Mouse (Mus musculus): Measurements from ENCODE around the gene Cel. TPM values are rescaled to one million over a fixed set of nuclear protein-coding genes. Genes with fewer than 3 reads are reported as not detected.

Cel gene
- polyA plus RNA-seq, 1 experiment from 2014 or later, result 159 TPM

DNA sequence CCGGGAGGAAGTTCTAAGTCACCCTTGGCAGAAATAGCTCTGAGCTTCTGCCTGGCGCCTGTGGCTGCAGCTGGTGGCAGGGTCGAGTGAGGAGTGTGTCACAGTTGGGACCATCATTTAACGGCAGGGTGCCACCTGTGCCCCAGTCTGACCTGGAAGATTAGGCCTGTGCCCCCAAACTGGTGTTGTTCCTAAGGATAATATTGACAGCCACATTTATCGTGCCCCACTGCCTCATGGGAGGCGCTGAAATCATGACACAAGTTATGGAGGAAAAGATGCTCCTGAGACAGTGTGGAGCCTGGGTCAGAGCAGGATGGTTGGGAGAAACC lies 36.3 kb upstream of the Cel start:
- no peak overlapping the region for H3K9ac ChIP-seq
- no peaks in the 10 kb centered on the region for H3K9me3 ChIP-seq
- ATAC-seq, result no peak
- H3K36me3 ChIP-seq, result no peaks in the 10 kb centered on the region
- H3K4me2 ChIP-seq (replicated peaks), result no peak overlapping the region
- no peaks in the 10 kb centered on the region for H3K4me1 ChIP-seq (replicated peaks)
- 73% methylated on average over 6 of the region's 6 CpGs for WGBS
- H3K27me3 ChIP-seq (replicated peaks), result no peaks in the 10 kb centered on the region
- no peak overlapping the region for H3K4me3 ChIP-seq (replicated peaks)
- no peak overlapping the region for H3K27ac ChIP-seq

DNA sequence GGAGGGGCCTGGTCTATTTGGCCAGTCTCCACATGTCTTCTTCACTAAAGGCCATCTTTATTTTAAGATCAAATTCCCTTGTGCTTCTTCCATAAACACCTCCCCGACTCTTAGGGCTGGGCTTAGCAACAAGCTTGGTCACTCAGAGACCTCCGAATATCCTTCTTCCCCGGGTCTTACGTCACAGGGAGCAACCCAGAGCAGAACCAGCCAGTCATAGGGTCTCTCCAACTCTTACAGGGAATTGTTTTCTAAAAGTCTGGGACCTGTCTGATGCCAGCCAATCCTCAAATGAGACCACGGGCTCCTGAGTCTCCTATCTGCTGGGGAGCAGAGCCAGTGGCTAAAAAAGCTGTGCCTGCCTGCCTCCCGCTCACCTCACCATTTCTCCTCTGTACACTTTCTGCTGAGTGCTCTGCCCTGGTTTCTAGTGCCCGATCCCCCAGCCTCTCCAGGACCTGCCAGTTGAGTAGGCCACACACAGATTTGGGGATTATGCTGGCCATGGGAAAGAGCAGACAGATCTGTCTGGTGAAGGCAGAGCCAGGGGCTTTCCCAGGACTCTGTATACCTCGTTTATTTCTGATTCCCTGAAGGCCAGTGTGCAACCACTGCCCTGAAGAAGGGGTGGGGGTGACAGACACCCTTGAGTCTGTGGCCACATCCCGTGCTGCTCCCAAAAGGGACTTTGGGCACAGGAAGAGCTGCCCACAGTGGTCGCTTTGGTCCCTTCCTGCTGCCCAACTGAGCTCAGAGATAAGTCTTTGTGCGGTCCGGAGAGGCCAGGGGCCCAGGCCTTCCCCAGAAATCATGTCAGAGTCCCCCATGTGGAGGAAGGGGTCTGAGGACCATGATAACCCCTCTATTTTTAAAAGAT lies 35.7 kb upstream of the Cel start:
- no peaks in the 10 kb centered on the region for H3K27me3 ChIP-seq (replicated peaks)
- no peak overlapping the region for H3K9ac ChIP-seq
- H3K9me3 ChIP-seq, result no peaks in the 10 kb centered on the region
- no peak for ATAC-seq
- no peak overlapping the region for H3K4me2 ChIP-seq (replicated peaks)
- no peaks in the 10 kb centered on the region for H3K36me3 ChIP-seq
- no peak overlapping the region for H3K27ac ChIP-seq
- no peaks in the 10 kb centered on the region for H3K4me1 ChIP-seq (replicated peaks)
- no peak overlapping the region for H3K4me3 ChIP-seq (replicated peaks)
- 57% methylated on average over 12 of the region's 12 CpGs for WGBS

DNA sequence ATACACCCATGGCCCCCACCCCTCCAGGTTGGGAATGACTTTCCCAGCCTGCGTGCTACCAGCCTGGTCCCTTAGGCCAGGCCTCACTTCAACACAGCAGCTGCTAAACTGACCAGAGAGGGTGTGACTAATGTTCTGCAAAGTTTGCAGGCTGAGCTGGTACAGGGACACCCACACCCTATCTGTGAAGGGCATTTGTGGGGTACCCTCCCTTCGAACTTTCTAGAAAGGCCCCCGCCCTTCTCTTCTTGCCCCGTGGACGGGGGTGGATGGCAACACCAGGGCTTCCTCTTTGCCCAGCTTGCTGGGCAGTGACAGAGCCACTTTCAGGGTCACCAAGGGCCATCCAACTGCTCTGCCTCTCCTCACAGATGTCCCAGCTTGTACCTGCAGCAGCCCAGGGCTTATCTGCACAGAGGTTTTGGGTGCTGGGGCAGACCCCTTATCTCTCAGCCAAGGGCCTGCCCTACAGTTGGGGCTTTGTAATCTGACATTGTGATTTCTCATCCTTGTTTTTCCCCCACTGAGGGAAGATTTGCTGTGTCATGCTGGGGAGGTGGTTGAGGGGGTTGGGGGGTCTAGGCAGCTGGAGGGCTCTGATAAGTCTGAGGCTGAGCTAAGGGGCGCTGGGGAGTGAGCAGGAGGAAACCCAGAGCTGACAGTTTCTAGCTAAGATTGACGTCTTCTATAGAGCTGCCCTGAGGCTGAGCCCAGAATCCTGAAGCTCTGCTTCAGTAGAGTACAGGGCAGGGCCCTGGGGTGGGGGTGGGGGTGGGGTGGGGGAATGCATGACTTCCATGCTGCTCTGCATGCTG lies 34.7 kb upstream of the Cel start:
- no peaks in the 10 kb centered on the region for H3K36me3 ChIP-seq
- H3K27me3 ChIP-seq (replicated peaks), result no peaks in the 10 kb centered on the region; the same call in 1 of the 2 replicates
- H3K4me3 ChIP-seq (replicated peaks), result no peak overlapping the region
- no peak overlapping the region for H3K27ac ChIP-seq
- no peaks in the 10 kb centered on the region for H3K4me1 ChIP-seq (replicated peaks)
- WGBS, result 73% methylated on average over 7 of the region's 7 CpGs
- no peak overlapping the region for H3K4me2 ChIP-seq (replicated peaks)
- peak; percentile 56 for ATAC-seq
- H3K9ac ChIP-seq, result no peak overlapping the region
- H3K9me3 ChIP-seq, result no peaks in the 10 kb centered on the region

DNA sequence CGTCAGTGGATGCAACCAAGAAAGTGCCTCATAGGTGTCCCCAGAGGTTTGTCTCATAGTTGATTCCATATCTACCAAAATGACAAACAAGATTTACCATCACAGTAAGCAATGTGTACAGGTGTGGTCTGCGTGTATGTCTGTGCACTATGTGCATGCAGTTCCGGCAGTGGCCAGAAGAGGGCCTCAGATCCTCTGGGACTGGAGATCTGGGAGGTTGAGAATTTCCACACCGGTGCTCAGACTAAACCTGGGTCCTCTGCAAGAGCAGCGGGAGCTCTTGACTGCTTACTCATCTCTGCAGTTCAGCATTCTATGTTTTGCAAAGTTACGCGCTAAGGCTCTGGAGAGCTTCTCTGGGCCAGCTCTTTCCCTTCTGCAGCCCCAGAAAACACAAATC lies 33.8 kb upstream of the Cel start:
- H3K27ac ChIP-seq, result no peak overlapping the region
- WGBS, result 86% methylated on average over 7 of the region's 7 CpGs
- no peaks in the 10 kb centered on the region; the same call in 1 of the 2 replicates for H3K27me3 ChIP-seq (replicated peaks)
- H3K4me1 ChIP-seq (replicated peaks), result no peaks in the 10 kb centered on the region
- H3K9ac ChIP-seq, result no peak overlapping the region
- ATAC-seq, result no peak
- H3K4me2 ChIP-seq (replicated peaks), result no peak overlapping the region
- H3K4me3 ChIP-seq (replicated peaks), result no peak overlapping the region
- H3K9me3 ChIP-seq, result no peaks in the 10 kb centered on the region
- H3K36me3 ChIP-seq, result no peaks in the 10 kb centered on the region

DNA sequence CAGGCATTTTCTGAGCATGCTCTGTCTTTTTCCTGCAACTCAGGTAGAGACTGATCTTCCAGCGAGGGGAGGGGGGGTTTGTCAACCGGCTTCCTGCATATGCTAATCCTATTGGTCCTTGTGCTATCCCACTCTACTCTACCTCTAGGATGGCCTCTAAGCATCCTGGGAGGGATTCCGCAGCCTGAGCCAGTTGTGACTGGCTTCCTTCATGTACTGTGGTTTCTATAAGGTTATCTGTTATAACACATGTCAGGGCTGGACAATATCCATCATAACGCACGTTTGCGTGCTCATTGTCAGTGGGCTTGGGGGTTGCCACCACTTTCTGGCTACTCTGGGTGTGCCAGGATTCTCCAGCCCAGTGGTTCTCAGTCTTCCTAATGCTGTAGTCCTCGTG lies 32.8 kb upstream of the Cel start:
- Histone ChIP-seq H3K27ac (no peak overlapping the region), H3K9me3 (no peaks in the 10 kb centered on the region), H3K9ac (no peak overlapping the region), H3K4me3 (replicated peaks) (no peak overlapping the region), H3K4me1 (replicated peaks) (no peaks in the 10 kb centered on the region), H3K4me2 (replicated peaks) (no peak overlapping the region), H3K36me3 (no peaks in the 10 kb centered on the region), H3K27me3 (replicated peaks) (no peaks in the 10 kb centered on the region; the same call in 1 of the 2 replicates)
- no peak for ATAC-seq
- WGBS, result 73% methylated on average over 7 of the region's 7 CpGs

DNA sequence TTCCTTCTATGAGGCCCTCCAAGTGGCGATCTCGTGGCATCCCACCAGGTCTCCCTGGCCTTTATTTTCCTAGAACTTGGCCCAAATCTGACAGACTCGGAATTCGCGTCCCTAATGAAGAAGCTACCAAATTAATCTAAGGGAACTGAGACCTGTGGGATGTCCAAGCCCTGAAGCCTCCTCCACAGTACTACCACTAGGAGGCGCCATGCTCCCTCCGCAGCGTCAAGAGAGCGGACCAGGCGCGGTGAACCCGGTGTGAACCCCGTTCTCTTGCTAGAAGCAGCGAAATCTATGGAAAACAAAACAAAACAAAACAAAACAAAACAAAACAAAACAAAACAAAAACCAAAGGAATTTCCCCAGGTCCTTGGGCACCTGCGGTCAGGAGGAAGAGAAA lies 29.6 kb upstream of the Cel start:
- 0 out of 2 replicates have a peak, but pooled peaks have one; percentile 61 for ATAC-seq
- no peak overlapping the region for H3K27ac ChIP-seq
- WGBS, result 9% methylated on average over 15 of the region's 15 CpGs
- no peaks in the 10 kb centered on the region for H3K9me3 ChIP-seq
- H3K4me1 ChIP-seq (replicated peaks), result no peaks in the 10 kb centered on the region
- no peaks in the 10 kb centered on the region; the same call in 1 of the 2 replicates for H3K27me3 ChIP-seq (replicated peaks)
- H3K9ac ChIP-seq, result no peak overlapping the region
- peak overlapping the region; percentile 39 for H3K4me2 ChIP-seq (replicated peaks)
- no peak overlapping the region for H3K4me3 ChIP-seq (replicated peaks)
- no peaks in the 10 kb centered on the region for H3K36me3 ChIP-seq

DNA sequence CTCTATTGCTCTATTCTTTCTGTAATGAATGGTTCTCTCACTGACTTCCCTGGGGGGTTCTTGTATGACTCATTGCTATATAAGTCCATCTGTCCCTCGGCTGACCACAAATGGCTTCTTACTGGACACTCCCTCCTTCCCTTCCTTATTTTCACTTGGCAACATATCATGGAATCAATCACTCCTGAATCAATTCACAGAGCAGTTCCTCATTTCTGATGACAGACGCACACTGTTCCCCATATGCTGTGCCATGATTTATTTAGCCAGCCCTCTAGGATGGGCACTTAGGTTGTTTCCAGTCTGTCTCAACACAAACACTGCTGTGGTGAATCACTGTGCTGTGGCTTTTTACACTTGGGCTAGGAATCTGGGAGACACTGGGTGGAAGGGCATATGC lies 28.3 kb upstream of the Cel start:
- no peaks in the 10 kb centered on the region for H3K9me3 ChIP-seq
- H3K4me3 ChIP-seq (replicated peaks), result no peak overlapping the region
- H3K27me3 ChIP-seq (replicated peaks), result no peaks in the 10 kb centered on the region; the same call in 1 of the 2 replicates
- no peak overlapping the region for H3K9ac ChIP-seq
- H3K27ac ChIP-seq, result no peak overlapping the region
- H3K36me3 ChIP-seq, result no peaks in the 10 kb centered on the region
- no peak overlapping the region for H3K4me2 ChIP-seq (replicated peaks)
- WGBS, result 73% methylated on average over 2 of the region's 2 CpGs
- H3K4me1 ChIP-seq (replicated peaks), result no peaks in the 10 kb centered on the region
- ATAC-seq, result no peak

DNA sequence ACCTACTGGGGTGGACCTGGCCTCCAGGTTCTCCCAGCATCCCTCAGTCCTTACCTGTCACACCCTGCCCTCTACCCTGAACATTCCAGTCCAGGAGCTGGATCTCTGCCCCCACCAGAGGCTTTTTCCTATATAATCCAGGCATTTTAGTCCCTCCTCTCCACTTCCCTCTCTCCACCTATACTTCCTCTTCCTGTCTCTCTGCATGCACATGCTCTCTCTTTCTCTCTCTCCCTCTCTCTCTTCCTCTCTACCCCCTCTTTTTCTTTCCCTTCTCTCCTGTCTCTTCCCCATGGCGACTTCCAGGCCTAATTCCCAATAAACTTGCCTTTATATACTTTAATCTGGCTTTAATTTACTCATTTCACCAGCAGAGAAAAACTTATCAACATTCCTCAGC lies 25.4 kb upstream of the Cel start:
- Histone ChIP-seq H3K4me1 (replicated peaks) (0 out of 2 replicates have a peak, but pooled peaks cover under 1% of the 10 kb centered on the region), H3K36me3 (no peaks in the 10 kb centered on the region), H3K9ac (no peak overlapping the region), H3K9me3 (no peaks in the 10 kb centered on the region), H3K4me2 (replicated peaks) (no peak overlapping the region), H3K4me3 (replicated peaks) (no peak overlapping the region), H3K27me3 (replicated peaks) (no peaks in the 10 kb centered on the region; the same call in 1 of the 2 replicates), H3K27ac (no peak overlapping the region)
- WGBS, result 28% methylated on average over 1 of the region's 1 CpGs
- no peak for ATAC-seq

DNA sequence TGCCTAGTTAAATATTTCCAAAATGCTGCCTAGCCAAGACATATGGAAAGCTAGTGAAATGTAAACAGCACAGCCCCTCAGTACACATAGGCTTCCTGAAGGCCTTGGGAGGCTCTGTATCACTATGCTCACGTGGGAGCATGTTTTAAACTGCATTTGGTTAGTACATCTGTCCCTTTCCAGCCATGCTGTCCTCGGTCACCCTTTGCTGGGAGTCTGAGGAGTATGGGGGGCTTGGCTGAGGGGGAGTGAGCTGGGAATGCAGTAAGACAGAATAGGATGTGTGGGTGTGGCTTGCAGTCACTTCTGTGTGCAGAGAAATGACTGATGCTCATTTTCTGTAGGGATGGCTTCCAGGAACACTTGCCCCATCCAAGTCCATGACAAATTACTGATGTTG lies 22.5 kb upstream of the Cel start:
- no peaks in the 10 kb centered on the region for H3K36me3 ChIP-seq
- H3K9ac ChIP-seq, result no peak overlapping the region
- no peak for ATAC-seq
- 0 out of 2 replicates have a peak, but pooled peaks cover 10% of the 10 kb centered on the region for H3K4me1 ChIP-seq (replicated peaks)
- H3K27me3 ChIP-seq (replicated peaks), result no peaks in the 10 kb centered on the region
- no peak overlapping the region for H3K27ac ChIP-seq
- WGBS, result 27% methylated on average over 2 of the region's 2 CpGs
- H3K4me3 ChIP-seq (replicated peaks), result no peak overlapping the region
- no peaks in the 10 kb centered on the region for H3K9me3 ChIP-seq
- no peak overlapping the region for H3K4me2 ChIP-seq (replicated peaks)

DNA sequence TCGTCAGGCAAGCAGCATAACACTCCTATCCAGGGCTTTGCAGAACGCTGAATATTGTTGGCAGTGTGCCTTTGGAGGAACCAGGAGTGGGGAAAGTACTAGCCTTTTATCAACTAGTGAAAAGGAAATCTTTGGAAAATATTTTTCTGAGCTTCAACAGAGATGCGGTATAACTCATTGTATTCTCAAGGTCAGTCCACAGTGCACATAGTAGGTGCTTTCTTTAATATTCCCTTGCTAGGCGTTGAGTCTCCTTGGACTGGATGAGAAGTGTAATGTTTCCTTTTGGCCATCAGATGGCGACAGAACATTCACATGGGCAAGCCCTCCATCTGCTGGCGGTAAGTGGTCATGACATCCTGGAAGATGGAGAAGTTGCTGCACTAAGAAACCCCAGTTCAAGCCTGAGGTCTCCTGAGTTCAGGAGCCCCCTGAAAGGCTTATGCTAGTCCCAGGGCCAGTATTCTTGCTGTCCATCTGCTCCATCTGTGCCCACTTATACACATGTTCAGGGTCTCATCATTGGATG lies 21.9 kb upstream of the Cel start:
- ATAC-seq, result no peak
- H3K4me2 ChIP-seq (replicated peaks), result no peak overlapping the region
- H3K27me3 ChIP-seq (replicated peaks), result no peaks in the 10 kb centered on the region
- H3K9me3 ChIP-seq, result no peaks in the 10 kb centered on the region
- no peaks in the 10 kb centered on the region for H3K36me3 ChIP-seq
- H3K4me3 ChIP-seq (replicated peaks), result no peak overlapping the region
- 0 out of 2 replicates have a peak, but pooled peaks cover 10% of the 10 kb centered on the region for H3K4me1 ChIP-seq (replicated peaks)
- no peak overlapping the region for H3K9ac ChIP-seq
- H3K27ac ChIP-seq, result no peak overlapping the region
- WGBS, result 21% methylated on average over 6 of the region's 6 CpGs

DNA sequence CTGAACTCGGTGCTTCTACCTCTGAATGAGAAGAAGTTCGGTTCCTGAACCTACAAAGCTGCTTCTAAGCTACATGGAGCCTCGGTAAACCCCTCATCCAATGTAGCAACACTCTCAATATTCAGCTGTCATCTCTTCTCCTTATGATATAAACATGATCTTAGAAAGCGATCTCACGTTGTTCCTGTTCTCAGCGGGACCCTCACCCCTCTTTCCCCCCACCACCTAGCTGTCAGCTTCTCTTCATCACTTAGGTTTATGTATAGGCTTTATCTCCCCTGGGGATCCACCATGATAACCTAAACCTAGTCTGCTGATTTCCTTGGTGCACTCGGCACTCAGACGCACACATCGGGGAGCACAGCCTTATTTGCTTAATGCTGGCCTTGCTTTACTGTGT lies 20.4 kb upstream of the Cel start, which contains the start of gene Gtf3c5:
TSS of gene Gtf3c5 (minus strand) at position 101 of the 400 bp plus-strand sequence.
- 0 out of 2 replicates have a peak, but pooled peaks cover 3% of the 10 kb centered on the region for H3K36me3 ChIP-seq
- no peaks in the 10 kb centered on the region for H3K9me3 ChIP-seq
- H3K4me1 ChIP-seq (replicated peaks), result 0 out of 2 replicates have a peak, but pooled peaks cover 10% of the 10 kb centered on the region
- H3K4me2 ChIP-seq (replicated peaks), result peak within 1 kb of the TSS; percentile 68
- peak within 1 kb of the TSS; percentile 85 for H3K27ac ChIP-seq
- WGBS, result 76% methylated on average over 9 of the region's 9 CpGs
- ATAC-seq, result no peak
- peak within 1 kb of the TSS; percentile 81 for H3K4me3 ChIP-seq (replicated peaks)
- H3K9ac ChIP-seq, result peak within 1 kb of the TSS; percentile 57
- H3K27me3 ChIP-seq (replicated peaks), result no peaks in the 10 kb centered on the region
